Mouse (Mus musculus) neural tube, embryonic 15.5 days (tissue): ENCODE results near the gene Fhl3. TPM values are rescaled to one million over a fixed set of nuclear protein-coding genes. Genes with fewer than 3 reads are reported as not detected.

Experiments used
- ATAC-seq: fragments of 200-750 bp; cut with Nextera tagmentation; 2 replicates; pipeline ENCODE4 v1.8.0; 2017; ENCODE audit warnings: mild to moderate bottlenecking, moderate TSS enrichment, moderate library complexity; ENCODE audit not compliant: low FRiP score
- H3K27ac ChIP-seq: fragments of 300-500 bp; sonication (generic); replicated peaks from 2 replicates; pipeline ENCODE4 v1.5.1; 2015; ENCODE audit warnings: mild to moderate bottlenecking, inconsistent platforms
- H3K27me3 ChIP-seq: fragments of 300-500 bp; sonication (generic); replicated peaks from 2 replicates; pipeline ENCODE4 v1.6.1; 2015; ENCODE audit warnings: inconsistent platforms
- H3K36me3 ChIP-seq: fragments of 300-500 bp; sonication (generic); 2 replicates; pipeline ENCODE4 v1.6.1; 2015; ENCODE audit warnings: inconsistent platforms
- H3K4me1 ChIP-seq: fragments of 300-500 bp; sonication (generic); 2 replicates; pipeline ENCODE4 v1.6.1; 2015; ENCODE audit warnings: inconsistent platforms
- H3K4me2 ChIP-seq: fragments of 300-500 bp; sonication (generic); 2 replicates; pipeline ENCODE4 v1.6.1; 2015; ENCODE audit warnings: inconsistent platforms, mild to moderate bottlenecking, moderate library complexity
- H3K4me3 ChIP-seq: fragments of 300-500 bp; sonication (generic); replicated peaks from 2 replicates; pipeline ENCODE4 v1.5.1; 2015; ENCODE audit warnings: mild to moderate bottlenecking, inconsistent platforms
- H3K9ac ChIP-seq: fragments of 300-500 bp; sonication (generic); replicated peaks from 2 replicates; pipeline ENCODE4 v1.6.1; 2015; ENCODE audit warnings: mild to moderate bottlenecking, inconsistent platforms
- H3K9me3 ChIP-seq: fragments of 300-500 bp; sonication (generic); replicated peaks from 2 replicates; pipeline ENCODE4 v1.6.1; 2016; ENCODE audit warnings: inconsistent platforms
- WGBS: fragments of 180-500 bp; shearing (Covaris S2); methylation state at CpG from one replicate; pipeline ENCODE4 v1.1.7; 2015; ENCODE audit warnings: mixed read lengths; 5-methylcytosine and 5-hydroxymethylcytosine counted together
- polyA plus RNA-seq: library from polyadenylated mRNA; unstranded; fragments of >200 nt; fragmentation: Nextera tagmentation; extraction: Ambion mirVana; gene quantifications from 2 replicates; pipeline ENCODE4 v1.2.1, GENCODE M21; 2015

Gene Fhl3
- polyA plus RNA-seq, 1 experiment from 2014 or later, result 1.8 TPM

- Histone ChIP-seq H3K27me3 (no peaks in the 10 kb centered on the region), H3K36me3 (peaks cover 55% of the 10 kb centered on the region), H3K4me3 (no peak overlapping the region), H3K27ac (no peak overlapping the region), H3K4me2 (no peak overlapping the region), H3K4me1 (no peaks in the 10 kb centered on the region), H3K9ac (no peak overlapping the region), H3K9me3 (no peaks in the 10 kb centered on the region)
- no peak for ATAC-seq
- 92% methylated on average over 8 of the region's 8 CpGs for WGBS
Measured at GRCm38 (mm10) chr4:124685453-124685852, 15.0 kb upstream of the Fhl3 start.

- Histone ChIP-seq H3K9ac (no peak overlapping the region), H3K27me3 (no peaks in the 10 kb centered on the region), H3K9me3 (no peaks in the 10 kb centered on the region), H3K36me3 (peaks cover 50% of the 10 kb centered on the region), H3K4me2 (no peak overlapping the region), H3K4me3 (no peak overlapping the region), H3K27ac (no peak overlapping the region), H3K4me1 (peaks cover 5% of the 10 kb centered on the region)
- 86% methylated on average over 8 of the region's 8 CpGs for WGBS
- no peak for ATAC-seq
Measured at GRCm38 (mm10) chr4:124685897-124686402, 14.6 kb upstream of the Fhl3 start.

- peaks cover 6% of the 10 kb centered on the region for H3K36me3 ChIP-seq
- WGBS, result 91% methylated on average over 8 of the region's 8 CpGs
- H3K4me1 ChIP-seq, result peaks cover 28% of the 10 kb centered on the region
- no peak overlapping the region for H3K4me2 ChIP-seq
- no peak overlapping the region for H3K27ac ChIP-seq
- no peak overlapping the region for H3K4me3 ChIP-seq
- H3K9ac ChIP-seq, result no peak overlapping the region
- H3K9me3 ChIP-seq, result no peaks in the 10 kb centered on the region
- ATAC-seq, result no peak
- peaks cover 16% of the 10 kb centered on the region for H3K27me3 ChIP-seq
Measured at GRCm38 (mm10) chr4:124691455-124691854, 9.0 kb upstream of the Fhl3 start.

GRCm38 (mm10) chr4:124692416-124692861, 8.1 kb upstream of the Fhl3 start:
- Histone ChIP-seq H3K9me3 (no peaks in the 10 kb centered on the region), H3K4me2 (peak overlapping the region; percentile 79), H3K27ac (no peak overlapping the region), H3K4me3 (peak overlapping the region; percentile 86), H3K4me1 (peaks cover 28% of the 10 kb centered on the region), H3K9ac (peak overlapping the region; percentile 93), H3K36me3 (peaks cover 5% of the 10 kb centered on the region), H3K27me3 (peaks cover 20% of the 10 kb centered on the region)
- no peak for ATAC-seq
- WGBS, result 75% methylated on average over 3 of the region's 3 CpGs

GRCm38 (mm10) chr4:124693135-124693894, 7.2 kb upstream of the Fhl3 start, which contains the start of gene Utp11:
Utp11 (minus strand) TSS chr4:124693600.
- no peaks in the 10 kb centered on the region; the same call in none of the 2 replicates for H3K36me3 ChIP-seq
- peaks cover 28% of the 10 kb centered on the region for H3K4me1 ChIP-seq
- H3K4me2 ChIP-seq, result peak within 1 kb of the TSS; percentile 79
- no peaks in the 10 kb centered on the region for H3K9me3 ChIP-seq
- peak within 1 kb of the TSS; percentile 86 for H3K4me3 ChIP-seq
- H3K27me3 ChIP-seq, result peaks cover 20% of the 10 kb centered on the region
- peak within 1 kb of the TSS; percentile 79 for H3K27ac ChIP-seq
- H3K9ac ChIP-seq, result peak within 1 kb of the TSS; percentile 93
- peak; percentile 96 for ATAC-seq
- under 1% methylated on average over 43 of the region's 43 CpGs for WGBS

GRCm38 (mm10) chr4:124694572-124694971, 5.9 kb upstream of the Fhl3 start:
- 93% methylated on average over 2 of the region's 2 CpGs for WGBS
- no peaks in the 10 kb centered on the region for H3K36me3 ChIP-seq

GRCm38 (mm10) chr4:124695786-124696516, 4.5 kb upstream of the Fhl3 start:
- peaks cover 39% of the 10 kb centered on the region for H3K27me3 ChIP-seq

More at GRCm38 (mm10) chr4:124694572-124694971, 5.9 kb upstream of the Fhl3 start:
- H3K27ac ChIP-seq, result no peak overlapping the region
- H3K27me3 ChIP-seq, result peaks cover 27% of the 10 kb centered on the region
- H3K4me2 ChIP-seq, result no peak overlapping the region
- H3K9ac ChIP-seq, result no peak overlapping the region
- H3K4me1 ChIP-seq, result peaks cover 28% of the 10 kb centered on the region
- no peak overlapping the region for H3K4me3 ChIP-seq
- ATAC-seq, result no peak
- no peaks in the 10 kb centered on the region for H3K9me3 ChIP-seq

GRCm38 (mm10) chr4:124699791-124700190, 710 bp upstream of the Fhl3 start:
- H3K36me3 ChIP-seq, result no peaks in the 10 kb centered on the region
- no peak for ATAC-seq
- WGBS, result 11% methylated on average over 6 of the region's 6 CpGs
- H3K27me3 ChIP-seq, result peaks cover 48% of the 10 kb centered on the region
- peak overlapping the region; percentile 60; the same call in 1 of the 2 replicates for H3K4me3 ChIP-seq
- 0 out of 2 replicates have a peak overlapping the region, but pooled peaks have one; percentile 67 for H3K27ac ChIP-seq
- peak overlapping the region; percentile 67; the same call in 1 of the 2 replicates for H3K9ac ChIP-seq
- peak overlapping the region; percentile 99 for H3K4me2 ChIP-seq
- peaks cover 30% of the 10 kb centered on the region for H3K4me1 ChIP-seq
- H3K9me3 ChIP-seq, result no peaks in the 10 kb centered on the region

More at GRCm38 (mm10) chr4:124695786-124696516, 4.5 kb upstream of the Fhl3 start:
- H3K4me3 ChIP-seq, result no peak overlapping the region
- H3K9me3 ChIP-seq, result no peaks in the 10 kb centered on the region
- no peaks in the 10 kb centered on the region for H3K36me3 ChIP-seq
- ATAC-seq, result no peak
- WGBS, result 12% methylated on average over 18 of the region's 18 CpGs
- H3K27ac ChIP-seq, result no peak overlapping the region
- peaks cover 36% of the 10 kb centered on the region for H3K4me1 ChIP-seq
- no peak overlapping the region for H3K9ac ChIP-seq
- H3K4me2 ChIP-seq, result no peak overlapping the region

GRCm38 (mm10) chr4:124701052-124701845, 748 bp downstream of the Fhl3 start:
- H3K4me2 ChIP-seq, result peak overlapping the region; percentile 99
- H3K36me3 ChIP-seq, result no peaks in the 10 kb centered on the region
- 3% methylated on average over 22 of the region's 22 CpGs for WGBS
- H3K4me3 ChIP-seq, result peak overlapping the region; percentile 60
- peaks cover 35% of the 10 kb centered on the region for H3K4me1 ChIP-seq
- peak; percentile 16; the same call in 1 of the 2 replicates for ATAC-seq
- H3K9me3 ChIP-seq, result no peaks in the 10 kb centered on the region
- peak overlapping the region; percentile 67 for H3K27ac ChIP-seq
- peak overlapping the region; percentile 67 for H3K9ac ChIP-seq
- peaks cover 34% of the 10 kb centered on the region for H3K27me3 ChIP-seq

GRCm38 (mm10) chr4:124701916-124702315, 1.4 kb downstream of the Fhl3 start:
- peak overlapping the region; percentile 67; the same call in 1 of the 2 replicates for H3K27ac ChIP-seq
- peak overlapping the region; percentile 99 for H3K4me2 ChIP-seq
- H3K27me3 ChIP-seq, result peaks cover 30% of the 10 kb centered on the region
- H3K4me3 ChIP-seq, result peak overlapping the region; percentile 60
- H3K9ac ChIP-seq, result no peak overlapping the region
- ATAC-seq, result peak; percentile 10; the same call in 1 of the 2 replicates
- no peaks in the 10 kb centered on the region for H3K9me3 ChIP-seq
- peaks cover 35% of the 10 kb centered on the region for H3K4me1 ChIP-seq
- WGBS, result 10% methylated on average over 4 of the region's 5 CpGs
- no peaks in the 10 kb centered on the region for H3K36me3 ChIP-seq

- Histone ChIP-seq H3K4me3 (no peak overlapping the region), H3K9me3 (no peaks in the 10 kb centered on the region), H3K27me3 (peaks cover 28% of the 10 kb centered on the region), H3K4me1 (peaks cover 36% of the 10 kb centered on the region), H3K9ac (no peak overlapping the region), H3K27ac (peak overlapping the region; percentile 18; the same call in 1 of the 2 replicates), H3K36me3 (no peaks in the 10 kb centered on the region), H3K4me2 (no peak overlapping the region; the same call in 1 of the 2 replicates)
- no peak for ATAC-seq
- 48% methylated on average over 2 of the region's 2 CpGs for whole genome bisulfite sequencing
Measured at GRCm38 (mm10) chr4:124703406-124703805, 2.9 kb downstream of the Fhl3 start.
